Mouse (Mus musculus) gastrocnemius, postnatal 4 days (tissue): ENCODE measurements around the gene Nck1. TPM values are rescaled to one million over a fixed set of nuclear protein-coding genes. Genes with fewer than 3 reads are reported as not detected.

Experiments
- DNase-seq, 2 experiments: peaks; one replicate each; pipeline ENCODE4 v3.0.0; 2021 to 2022; ENCODE audit warnings: low spot score in 2 of 2, mixed read lengths in 2 of 2
- total RNA-seq, 2 experiments: library from RNA; stranded (reverse); gene quantifications; 2 replicates each; pipeline ENCODE4 v1.2.3; 2021

Gene Nck1
- total RNA-seq, 2 experiments from 2014 or later = 44.6 to 46.7 TPM

- no peak for DNase-seq
Observed at GRCm38 (mm10) chr9:100535618-100536262, 10.2 kb downstream of the Nck1 start.

GRCm38 (mm10) chr9:100534686-100535085 lies 11.2 kb downstream of the Nck1 start:
- no peak for DNase-seq

GRCm38 (mm10) chr9:100532847-100533505 lies 13.0 kb downstream of the Nck1 start:
- DNase-seq = no peak

- DNase-seq = no peak
Observed at GRCm38 (mm10) chr9:100531296-100531695, 14.6 kb downstream of the Nck1 start.

- DNase-seq = no peak
Observed at GRCm38 (mm10) chr9:100525225-100525624, 20.7 kb downstream of the Nck1 start.

- no peak for DNase-seq
Observed at GRCm38 (mm10) chr9:100522029-100522428, 23.9 kb downstream of the Nck1 start.

- DNase-seq = peak in 1 of 2 experiments; percentile 42
Observed at GRCm38 (mm10) chr9:100520586-100520985, 25.3 kb downstream of the Nck1 start.

- DNase-seq = no peak
Observed at GRCm38 (mm10) chr9:100520012-100520411, 25.9 kb downstream of the Nck1 start.

GRCm38 (mm10) chr9:100507581-100507980 lies 38.4 kb downstream of the Nck1 start:
- DNase-seq = no peak

- DNase-seq = peak in 1 of 2 experiments; percentile 65
Observed at GRCm38 (mm10) chr9:100506652-100507051, 39.3 kb downstream of the Nck1 start.

- no peak for DNase-seq
Observed at GRCm38 (mm10) chr9:100505498-100505897, 40.4 kb downstream of the Nck1 start.

- no peak for DNase-seq
Observed at GRCm38 (mm10) chr9:100493611-100494261, 52.2 kb downstream of the Nck1 start.

GRCm38 (mm10) chr9:100491424-100491823 lies 54.5 kb downstream of the Nck1 start:
- DNase-seq = no peak

- no peak for DNase-seq
Observed at GRCm38 (mm10) chr9:100488969-100489368, 57.0 kb downstream of the Nck1 start.

GRCm38 (mm10) chr9:100488056-100488713 lies 57.7 kb downstream of the Nck1 start:
- DNase-seq = no peak

- no peak for DNase-seq
Observed at GRCm38 (mm10) chr9:100486431-100486830, 59.5 kb downstream of the Nck1 start, which contains the start of gene Il20rb. Il20rb (minus strand) TSS chr9:100486788.

GRCm38 (mm10) chr9:100483318-100483717 lies 62.6 kb downstream of the Nck1 start:
- no peak for DNase-seq

- no peak for DNase-seq
Observed at GRCm38 (mm10) chr9:100481626-100482025, 64.3 kb downstream of the Nck1 start.

GRCm38 (mm10) chr9:100474056-100474455 lies 71.9 kb downstream of the Nck1 start:
- no peak for DNase-seq

GRCm38 (mm10) chr9:100473361-100473760 lies 72.6 kb downstream of the Nck1 start:
- no peak for DNase-seq

GRCm38 (mm10) chr9:100472931-100473330 lies 73.0 kb downstream of the Nck1 start:
- no peak for DNase-seq

GRCm38 (mm10) chr9:100471605-100471953 lies 74.4 kb downstream of the Nck1 start:
- no peak for DNase-seq
